Mouse (Mus musculus) left cerebral cortex, adult 18-20 months (tissue): ENCODE measurements around the gene Cd2bp2. TPM values are rescaled to one million over a fixed set of nuclear protein-coding genes. Genes with fewer than 3 reads are reported as not detected.
A peak's percentile ranks its signal among the peaks of the same experiment; 100 is the strongest.

Source experiments
- DNase-seq, 2 experiments: peaks; one replicate each; pipeline ENCODE4 v3.0.0; 2021 to 2022; ENCODE audit warnings: low spot score in 2 of 2, mixed read lengths in 1 of 2
- total RNA-seq, 2 experiments: library from RNA; stranded (reverse); gene quantifications; 2 replicates each; pipeline ENCODE4 v1.2.3; 2021

The Cd2bp2 gene
- total RNA-seq, 2 experiments from 2014 or later, result 88.0 to 90.2 TPM

DNA sequence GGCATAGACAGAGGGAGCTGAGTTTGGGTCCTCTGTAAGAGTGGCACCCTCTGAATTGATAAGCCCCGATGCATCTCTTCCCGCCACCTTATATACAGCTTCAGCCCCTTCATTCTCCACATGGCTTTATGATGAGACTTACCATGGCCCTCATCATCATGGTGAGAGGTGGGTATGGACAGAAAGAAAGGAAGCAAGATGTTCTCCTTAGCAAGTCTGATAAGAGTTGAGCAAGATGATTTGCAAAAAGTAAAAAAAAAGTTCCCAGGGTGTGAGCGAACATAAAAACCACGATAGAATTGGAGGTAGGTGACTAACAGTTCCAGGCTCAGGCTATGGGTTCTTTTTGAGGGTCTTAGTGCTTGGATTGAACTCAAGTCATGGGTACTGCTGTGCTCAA lies 22.8 kb upstream of the Cd2bp2 start:
- DNase-seq, result no peak

GRCm38 (mm10) chr7:127217901-127218642 lies 22.2 kb upstream of the Cd2bp2 start:
- no peak for DNase-seq

- no peak for DNase-seq
Observed at GRCm38 (mm10) chr7:127217475-127217874, 21.6 kb upstream of the Cd2bp2 start.

GRCm38 (mm10) chr7:127216307-127216706 lies 20.5 kb upstream of the Cd2bp2 start:
- no peak for DNase-seq

DNA sequence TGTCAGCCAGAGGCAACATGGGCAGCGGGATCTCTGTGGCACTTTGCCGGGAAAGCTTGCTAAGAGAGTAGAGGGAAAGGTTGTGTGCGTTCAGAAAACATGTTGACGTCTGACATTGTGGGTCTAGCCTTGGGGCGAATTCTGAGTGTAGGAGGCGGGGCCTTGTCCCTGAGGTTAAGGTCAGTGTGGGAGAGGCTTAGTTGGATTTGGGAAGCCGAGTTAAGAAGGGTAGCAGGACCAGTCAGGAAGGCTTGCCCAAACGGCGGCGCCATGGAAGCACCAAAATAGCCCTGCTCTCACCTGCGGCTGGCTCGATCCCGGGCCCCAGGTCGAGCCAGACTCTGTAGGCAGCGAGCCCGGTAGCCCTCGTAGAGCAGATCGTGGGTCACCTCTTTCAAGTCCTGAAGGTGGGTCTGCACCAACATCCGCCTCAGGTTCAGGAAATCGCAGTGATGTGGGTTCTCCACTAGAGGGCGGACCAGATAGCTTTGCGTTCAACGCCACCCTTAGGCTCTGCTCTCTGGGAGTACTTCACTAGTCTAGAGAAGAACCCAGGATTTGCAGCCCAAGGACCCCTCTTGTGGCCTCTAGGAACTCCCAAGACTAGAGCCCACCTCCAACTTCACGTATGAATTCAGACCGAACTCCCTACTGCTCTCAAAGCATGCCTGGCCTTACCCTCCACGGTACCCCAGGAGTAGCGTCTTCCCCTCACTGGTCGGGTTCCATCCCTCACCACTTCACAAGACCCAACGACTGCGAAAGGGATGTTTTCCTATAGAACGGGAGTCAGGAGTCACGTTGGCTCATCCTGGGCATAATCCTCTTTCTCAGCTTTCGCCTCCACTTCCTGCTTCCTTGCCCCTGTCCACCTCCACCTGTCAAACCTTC lies 19.4 kb upstream of the Cd2bp2 start:
- peak; percentile 55 to 56 for DNase-seq

DNA sequence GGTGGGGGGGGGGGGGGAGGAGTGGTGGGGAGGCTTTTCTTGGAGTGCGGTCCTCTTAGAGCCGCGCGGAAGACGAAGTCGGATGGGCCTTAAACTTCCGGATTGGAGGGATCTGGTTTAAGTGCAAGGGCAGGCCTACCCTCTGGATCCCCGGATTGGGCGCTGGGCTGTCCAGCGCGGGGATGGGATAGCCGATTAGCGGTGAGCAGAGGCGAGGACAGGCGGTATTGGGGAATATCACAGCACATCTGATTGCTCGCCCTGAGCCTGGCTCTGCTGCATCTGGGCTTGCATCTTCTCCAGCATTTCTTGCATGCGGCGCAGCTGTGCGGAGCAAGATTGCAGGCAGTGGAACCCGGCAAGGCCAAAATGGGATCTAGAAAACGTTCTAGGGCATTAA lies 18.7 kb upstream of the Cd2bp2 start:
- DNase-seq, result no peak

GRCm38 (mm10) chr7:127213930-127214329 lies 18.1 kb upstream of the Cd2bp2 start:
- no peak for DNase-seq

GRCm38 (mm10) chr7:127213485-127213884 lies 17.6 kb upstream of the Cd2bp2 start:
- DNase-seq, result peak in 1 of 2 experiments; percentile 46

- DNase-seq, result no peak
Observed at GRCm38 (mm10) chr7:127212432-127213250, 16.8 kb upstream of the Cd2bp2 start.

DNA sequence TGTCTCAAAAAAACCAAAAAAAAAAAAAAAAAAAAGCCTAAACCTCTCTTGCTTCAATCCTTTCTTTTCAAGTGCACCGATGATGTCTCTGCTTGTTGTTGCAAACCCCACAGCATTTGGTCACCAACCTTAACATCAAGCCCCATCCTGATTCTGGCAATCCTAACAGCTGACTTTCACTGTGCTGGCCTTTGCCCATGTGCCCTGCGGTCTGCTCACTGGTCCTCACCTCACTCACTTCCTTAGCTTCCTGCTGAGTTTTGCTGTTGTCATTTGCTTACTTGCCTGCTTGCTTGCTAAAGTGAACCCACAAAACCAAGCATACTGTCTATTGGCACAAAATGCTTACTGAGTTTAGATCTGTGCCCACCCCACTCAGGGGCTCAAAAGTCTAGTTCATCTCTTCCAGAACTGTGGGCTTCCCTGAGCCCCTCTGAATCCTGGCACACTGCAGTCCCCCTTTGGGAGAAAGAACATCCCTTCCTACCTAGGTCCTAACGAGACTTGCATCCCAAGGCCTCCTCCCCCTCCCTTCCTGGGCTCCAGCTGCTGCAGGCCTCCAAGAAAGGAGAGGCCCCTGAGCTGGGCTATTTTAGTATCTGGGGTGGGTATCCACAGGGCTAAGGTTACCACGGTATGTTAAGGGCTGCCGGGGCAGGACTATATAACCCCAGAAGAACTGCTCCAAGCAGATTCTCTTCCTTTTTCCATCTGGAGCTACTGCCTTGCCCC lies 15.3 kb upstream of the Cd2bp2 start:
- no peak for DNase-seq

DNA sequence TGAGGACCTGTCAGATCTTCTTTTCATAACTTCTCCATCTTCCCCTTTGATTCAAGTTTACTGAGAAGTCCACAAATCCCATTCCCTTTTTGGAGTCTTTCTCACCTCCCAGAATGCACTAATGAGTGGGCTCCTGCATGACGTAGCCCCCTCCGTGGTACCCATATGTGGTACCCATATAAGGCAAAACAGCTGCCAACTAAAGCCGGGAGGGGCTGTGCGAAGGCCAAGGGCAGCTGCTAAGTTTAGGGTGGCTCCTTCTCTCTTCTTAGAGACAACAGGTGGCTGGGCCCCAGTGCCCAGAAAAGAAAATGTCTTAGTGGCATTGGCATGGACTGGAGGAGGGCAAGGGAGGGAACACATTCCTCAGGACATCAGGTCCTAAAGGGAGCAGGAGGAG lies 14.4 kb upstream of the Cd2bp2 start:
- no peak for DNase-seq

DNA sequence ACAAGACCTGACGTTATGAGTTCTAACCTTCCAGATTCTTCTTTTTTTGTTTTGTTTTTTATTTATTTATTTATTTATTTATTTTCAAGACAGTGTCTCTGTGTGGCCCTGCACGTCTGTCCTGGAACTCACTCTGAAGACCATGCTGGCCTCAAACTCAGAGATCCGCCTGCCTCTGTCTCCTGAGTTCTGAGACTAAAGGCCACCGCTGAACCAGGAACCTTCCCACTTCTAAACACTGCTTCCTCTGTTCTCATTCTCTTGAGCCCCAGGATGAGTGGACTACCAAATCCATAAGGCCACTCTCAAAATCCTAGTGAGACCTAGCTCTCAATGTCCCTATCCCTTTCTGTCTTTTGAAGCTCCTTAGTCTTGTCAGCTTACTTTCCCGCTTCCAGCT lies 14.0 kb upstream of the Cd2bp2 start:
- no peak for DNase-seq

DNA sequence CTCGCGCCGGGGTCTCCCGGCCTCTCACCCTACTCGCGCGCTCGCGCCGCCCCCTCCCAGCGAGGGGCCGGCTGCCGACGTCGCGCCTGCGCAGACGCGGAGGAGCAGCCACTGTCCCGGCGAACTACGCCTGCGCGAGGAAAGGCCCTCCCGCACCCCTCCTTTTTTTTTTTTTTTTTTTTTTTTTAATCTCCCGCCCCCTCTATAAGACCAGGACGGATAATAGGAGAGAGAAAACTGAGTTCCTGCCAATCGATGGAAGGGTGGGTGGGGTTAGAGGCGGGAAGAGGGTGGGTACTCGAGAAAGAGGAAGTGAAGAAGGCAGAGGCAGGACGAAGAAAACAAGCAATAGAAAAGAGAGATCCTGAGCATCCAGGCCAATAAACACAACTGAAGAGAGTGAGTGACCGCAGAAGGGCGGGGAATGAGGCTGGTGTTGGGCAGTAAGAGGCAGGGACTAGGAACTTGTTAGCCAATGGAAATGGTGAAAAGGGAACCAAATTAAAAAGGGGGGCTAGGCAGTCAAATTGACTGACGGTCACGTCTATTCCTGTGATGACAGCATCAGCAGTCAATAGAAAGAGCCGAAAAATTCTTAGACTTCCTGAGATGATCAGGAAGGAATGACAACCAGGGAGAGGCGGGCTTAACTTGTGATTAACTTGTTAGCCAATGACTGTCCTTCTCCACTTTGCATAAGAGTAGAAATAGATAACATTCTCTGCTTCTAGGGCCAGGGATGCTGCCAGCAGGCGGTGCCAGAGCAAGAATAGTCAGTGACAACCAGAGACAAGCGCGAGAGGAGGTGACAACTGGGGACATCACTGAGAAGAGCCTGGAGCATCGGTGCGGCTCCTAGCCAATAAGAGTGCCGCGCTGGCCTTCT lies 12.9 kb upstream of the Cd2bp2 start, which contains the start of gene Mylpf:
Mylpf (plus strand) TSS at position 338 of the 886 bp plus-strand sequence.
- peak; percentile 84 to 91 for DNase-seq

GRCm38 (mm10) chr7:127208295-127208552 lies 12.4 kb upstream of the Cd2bp2 start, which contains the start of gene Tbc1d10b:
Tbc1d10b (minus strand) TSS chr7:127208468.
- DNase-seq, result no peak

- peak in 1 of 2 experiments; percentile 30 for DNase-seq
Observed at GRCm38 (mm10) chr7:127207374-127208294, 11.8 kb upstream of the Cd2bp2 start.

- no peak for DNase-seq
Observed at GRCm38 (mm10) chr7:127206606-127207005, 10.8 kb upstream of the Cd2bp2 start.

- no peak for DNase-seq
Observed at GRCm38 (mm10) chr7:127196484-127196883, 634 bp upstream of the Cd2bp2 start.

DNA sequence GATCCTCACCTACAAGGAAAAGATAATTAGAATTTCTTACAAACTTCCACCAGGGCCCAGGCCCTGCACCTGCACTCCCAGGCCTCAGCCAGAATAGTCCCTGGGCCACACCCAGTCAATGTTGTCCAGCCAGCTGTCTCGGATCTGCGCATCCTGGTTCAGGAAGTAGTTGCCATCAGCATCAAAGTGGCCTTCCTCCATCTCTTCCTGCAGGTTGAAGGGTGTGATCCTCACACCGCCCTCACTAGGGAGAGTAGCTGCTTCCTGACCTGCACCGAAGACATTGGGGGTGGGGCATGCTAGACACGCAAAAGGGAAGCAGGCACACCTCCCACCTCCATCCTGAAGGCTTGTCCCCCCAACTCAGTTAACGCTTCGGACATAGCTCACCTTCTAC lies 1.2 kb downstream of the Cd2bp2 start:
- DNase-seq, result no peak
